Mouse (Mus musculus) heart, adult 9 months (tissue): ENCODE data around the gene Mt3.

ENCODE experiments used
- DNase-seq, 2 experiments: peaks; one replicate each; pipeline ENCODE4 v3.0.0; 2022; ENCODE audit warnings: low spot score in 2 of 2

Mt3 gene

GRCm38 (mm10) chr8:94152513-94153300, at the start of gene Mt3:
Mt3 (plus strand) TSS chr8:94152607.
- peak in 1 of 2 experiments; percentile 17 for DNase-seq

GRCm38 (mm10) chr8:94104146-94104545, 48.3 kb upstream of the Mt3 start:
- no peak for DNase-seq

GRCm38 (mm10) chr8:94107871-94108270, 44.5 kb upstream of the Mt3 start:
- peak; percentile 11 to 39 for DNase-seq

GRCm38 (mm10) chr8:94109396-94109795, 43.0 kb upstream of the Mt3 start:
- DNase-seq = no peak

- DNase-seq = no peak
These were observed 42.6 kb upstream of the Mt3 start for GRCm38 (mm10) chr8:94109835-94110234.

GRCm38 (mm10) chr8:94110526-94111177, 41.8 kb upstream of the Mt3 start:
- no peak for DNase-seq

GRCm38 (mm10) chr8:94113435-94113834, 39.0 kb upstream of the Mt3 start:
- DNase-seq = no peak

- DNase-seq = no peak
These were observed 38.4 kb upstream of the Mt3 start for GRCm38 (mm10) chr8:94113972-94114371.

- no peak for DNase-seq
These were observed 33.5 kb upstream of the Mt3 start for GRCm38 (mm10) chr8:94118776-94119430.

GRCm38 (mm10) chr8:94121625-94122024, 30.8 kb upstream of the Mt3 start:
- no peak for DNase-seq

- DNase-seq = no peak
These were observed 29.5 kb upstream of the Mt3 start for GRCm38 (mm10) chr8:94122711-94123468.

GRCm38 (mm10) chr8:94127711-94128110, 24.7 kb upstream of the Mt3 start:
- no peak for DNase-seq

GRCm38 (mm10) chr8:94129133-94129789, 23.1 kb upstream of the Mt3 start:
- DNase-seq = no peak

- no peak for DNase-seq
These were observed 22.3 kb upstream of the Mt3 start for GRCm38 (mm10) chr8:94130126-94130525.

GRCm38 (mm10) chr8:94132096-94132495, 20.3 kb upstream of the Mt3 start:
- DNase-seq = no peak

- peak in 1 of 2 experiments; percentile 8 for DNase-seq
These were observed 17.8 kb upstream of the Mt3 start for GRCm38 (mm10) chr8:94134601-94135000.

GRCm38 (mm10) chr8:94135556-94135955, 16.9 kb upstream of the Mt3 start:
- DNase-seq = no peak

- no peak for DNase-seq
These were observed 16.2 kb upstream of the Mt3 start for GRCm38 (mm10) chr8:94136192-94136591.

- no peak for DNase-seq
These were observed 15.5 kb upstream of the Mt3 start, which contains the start of gene Mt4 for GRCm38 (mm10) chr8:94136933-94137332. Mt4 (plus strand) TSS chr8:94137197.

- no peak for DNase-seq
These were observed 12.1 kb upstream of the Mt3 start for GRCm38 (mm10) chr8:94140266-94140795.

- DNase-seq = no peak
These were observed 4.2 kb upstream of the Mt3 start for GRCm38 (mm10) chr8:94148236-94148635.
